Mouse (Mus musculus) embryonic facial prominence, embryonic 14.5 days (tissue): ENCODE measurements around the gene Daglb. TPM values are rescaled to one million over a fixed set of nuclear protein-coding genes. Genes with fewer than 3 reads are reported as not detected.

Experiments used
- ATAC-seq: fragments of 200-750 bp; cut with Nextera tagmentation; 2 replicates; pipeline ENCODE4 v1.8.0; 2017; ENCODE audit warnings: low read depth, moderate number of reproducible peaks, moderate TSS enrichment
- DNase-seq: peaks from one replicate; pipeline ENCODE4 v3.0.0-alpha.2; 2015; ENCODE audit warnings: low spot score
- H3K27ac ChIP-seq: fragments of 300-500 bp; sonication (generic); replicated peaks from 2 replicates; pipeline ENCODE4 v1.5.1; 2014; ENCODE audit warnings: low read depth, mild to moderate bottlenecking, low read length, moderate library complexity
- H3K27me3 ChIP-seq: fragments of 300-500 bp; sonication (generic); replicated peaks from 2 replicates; pipeline ENCODE4 v1.6.1; 2014; ENCODE audit warnings: low read length; ENCODE audit not compliant: control insufficient read depth, insufficient read depth
- H3K36me3 ChIP-seq: fragments of 300-500 bp; sonication (generic); 2 replicates; pipeline ENCODE4 v1.6.1; 2014; ENCODE audit warnings: low read length, mixed read lengths; ENCODE audit not compliant: control insufficient read depth, insufficient read depth
- H3K4me1 ChIP-seq: fragments of 300-500 bp; sonication (generic); 2 replicates; pipeline ENCODE4 v1.6.1; 2014; ENCODE audit warnings: antibody characterized with exemption, low read length; ENCODE audit not compliant: control insufficient read depth, insufficient read depth
- H3K4me2 ChIP-seq: fragments of 300-500 bp; sonication (generic); 2 replicates; pipeline ENCODE4 v1.6.1; 2014; ENCODE audit warnings: low read depth, mild to moderate bottlenecking, low read length, moderate library complexity, mixed read lengths
- H3K4me3 ChIP-seq: fragments of 300-500 bp; sonication (generic); 2 replicates; pipeline ENCODE4 v1.5.1; 2014; ENCODE audit warnings: low read depth, mild to moderate bottlenecking, low read length
- H3K9ac ChIP-seq: fragments of 300-500 bp; sonication (generic); 2 replicates; pipeline ENCODE4 v1.6.1; 2014; ENCODE audit warnings: low read depth, mild to moderate bottlenecking, low read length, moderate library complexity, mixed read lengths
- H3K9me3 ChIP-seq: fragments of 300-500 bp; sonication (generic); 2 replicates; pipeline ENCODE4 v1.6.1; 2016; ENCODE audit warnings: low read length; ENCODE audit not compliant: control insufficient read depth
- WGBS: fragments of 180-500 bp; shearing (Covaris S2); extraction: QIAGEN DNeasy Blood & Tissue Kit; methylation state at CpG from one replicate; pipeline ENCODE4 v1.1.7; 2014; 5-methylcytosine and 5-hydroxymethylcytosine counted together
- polyA plus RNA-seq: library from polyadenylated mRNA; unstranded; fragments of >200 nt; fragmentation: Nextera tagmentation; extraction: Ambion mirVana; gene quantifications from 2 replicates; pipeline ENCODE4 v1.2.1, GENCODE M21; 2014

Gene Daglb
- polyA plus RNA-seq, 1 experiment from 2014 or later, result 7.6 TPM

DNA sequence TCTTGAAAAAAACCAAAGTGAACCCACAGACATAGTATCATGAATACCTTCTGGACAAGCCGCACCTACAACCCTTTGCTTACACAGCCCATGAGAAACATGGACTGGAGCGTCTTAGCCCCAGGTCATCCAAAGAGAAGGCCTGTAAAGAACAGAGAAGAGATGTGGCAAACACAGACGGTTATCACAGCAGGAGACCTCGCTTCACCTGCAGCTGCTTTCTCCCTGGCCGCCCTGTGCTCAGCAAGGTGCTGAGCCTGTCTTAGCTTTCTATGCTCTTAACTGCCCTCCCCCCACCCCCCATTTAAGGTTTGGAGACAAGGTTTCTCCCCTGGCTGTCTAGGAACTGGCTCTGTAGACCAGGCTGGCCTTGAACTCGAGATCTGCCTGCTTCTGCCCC, 90.8 kb downstream of the Daglb start:
- WGBS, result 82% methylated on average over 6 of the region's 6 CpGs
- H3K27me3 ChIP-seq, result no peaks in the 10 kb centered on the region
- ATAC-seq (no peak), DNase-seq (no peak)
- no peaks in the 10 kb centered on the region for H3K36me3 ChIP-seq
- H3K4me2 ChIP-seq, result no peak overlapping the region
- no peak overlapping the region for H3K27ac ChIP-seq
- no peak overlapping the region for H3K9ac ChIP-seq
- no peak overlapping the region for H3K4me3 ChIP-seq
- no peaks in the 10 kb centered on the region for H3K4me1 ChIP-seq
- H3K9me3 ChIP-seq, result no peaks in the 10 kb centered on the region

Other genes with a start within 250 kb of the Daglb start
- gene Spdye4a, start 237.7 kb upstream of the Daglb start, polyA plus RNA-seq, result not detected in 2 replicates
- 16.1 and 16.6 TPM in 2 replicates for gene Zfp12, start 229.4 kb upstream of the Daglb start, polyA plus RNA-seq
- 1.4 and 2.1 TPM in 2 replicates for gene Zfp316, start 194.6 kb upstream of the Daglb start, polyA plus RNA-seq
- 0.17 and 0.46 TPM in 2 replicates for gene Zfp853, start 171.0 kb upstream of the Daglb start, polyA plus RNA-seq
- gene E130309D02Rik, start 149.2 kb upstream of the Daglb start, polyA plus RNA-seq, result 22.6 and 26.1 TPM in 2 replicates
- 68.3 and 74.7 TPM in 2 replicates for gene Zdhhc4, start 135.3 kb upstream of the Daglb start, polyA plus RNA-seq
- 0.51 and 0.87 TPM in 2 replicates for gene Grid2ip, start 107.2 kb upstream of the Daglb start, polyA plus RNA-seq
- gene Kdelr2, start 60.7 kb upstream of the Daglb start, polyA plus RNA-seq, result 477 and 497 TPM in 2 replicates
- gene Rac1, start 63.5 kb downstream of the Daglb start, polyA plus RNA-seq, result 527 and 534 TPM in 2 replicates
- 52.0 and 61.2 TPM in 2 replicates for gene Cyth3, start 157.9 kb downstream of the Daglb start, polyA plus RNA-seq